Mouse (Mus musculus) erythroid progenitor cell, adult 5-6 weeks (primary cell): ENCODE data around the gene Gpr142. TPM values are rescaled to one million over a fixed set of nuclear protein-coding genes. Genes with fewer than 3 reads are reported as not detected.

ENCODE experiments used
- total RNA-seq, 2 experiments: library from RNA; stranded (forward) in 1 of 2; stranded (reverse) in 1 of 2; fragments of 150-400 nt in 1 of 2; fragments of 186-747, 209-891 nt in 1 of 2; gene quantifications; 2 replicates each; pipeline versions ENCODE4 v1.2.3 to v1.2.4; 2015 to 2017; ENCODE audit warnings: low replicate concordance in 2 of 2

Gpr142 gene
- total RNA-seq, 2 experiments from 2014 or later, result not detected

Other genes with a start within 250 kb of the Gpr142 start
- 369 and 378 TPM in 2 replicates for gene Rpl38, start 130.4 kb upstream of the Gpr142 start, total RNA-seq (2015; ENCODE audit: low replicate concordance)
- gene Rpl38, start 130.4 kb upstream of the Gpr142 start, total RNA-seq (2017; ENCODE audit: low replicate concordance), result 367 and 731 TPM in 2 replicates
- 1.3 and 1.8 TPM in 2 replicates for gene Ttyh2, start 123.5 kb upstream of the Gpr142 start, total RNA-seq (2015; ENCODE audit: low replicate concordance)
- gene Ttyh2, start 123.5 kb upstream of the Gpr142 start, total RNA-seq (2017; ENCODE audit: low replicate concordance), result 1.6 and 2.4 TPM in 2 replicates
- not detected in 2 replicates for gene Dnaic2, start 71.5 kb upstream of the Gpr142 start, total RNA-seq (2015; ENCODE audit: low replicate concordance)
- gene Dnaic2, start 71.5 kb upstream of the Gpr142 start, total RNA-seq (2017; ENCODE audit: low replicate concordance), result not detected in 2 replicates
- not detected in 2 replicates for gene Kif19a, start 33.5 kb upstream of the Gpr142 start, total RNA-seq (2015; ENCODE audit: low replicate concordance)
- gene Kif19a, start 33.5 kb upstream of the Gpr142 start, total RNA-seq (2017; ENCODE audit: low replicate concordance), result not detected in 2 replicates
- not detected in 2 replicates for gene Btbd17, start 3.0 kb upstream of the Gpr142 start, total RNA-seq (2015; ENCODE audit: low replicate concordance)
- not detected in 2 replicates for gene Btbd17, start 3.0 kb upstream of the Gpr142 start, total RNA-seq (2017; ENCODE audit: low replicate concordance)
- gene Gprc5c, start 52.2 kb downstream of the Gpr142 start, total RNA-seq (2015; ENCODE audit: low replicate concordance), result not detected in 2 replicates
- not detected in 2 replicates for gene Gprc5c, start 52.2 kb downstream of the Gpr142 start, total RNA-seq (2017; ENCODE audit: low replicate concordance)
- gene Cd300a, start 91.1 kb downstream of the Gpr142 start, total RNA-seq (2015; ENCODE audit: low replicate concordance), result 2.1 and 4.3 TPM in 2 replicates
- 2.9 and 6.0 TPM in 2 replicates for gene Cd300a, start 91.1 kb downstream of the Gpr142 start, total RNA-seq (2017; ENCODE audit: low replicate concordance)
- gene Cd300lb, start 135.5 kb downstream of the Gpr142 start, total RNA-seq (2015; ENCODE audit: low replicate concordance), result 5.0 and 10.1 TPM in 2 replicates
- 1.8 and 2.3 TPM in 2 replicates for gene Cd300lb, start 135.5 kb downstream of the Gpr142 start, total RNA-seq (2017; ENCODE audit: low replicate concordance)
- not detected in 2 replicates for gene Cd300c, start 170.2 kb downstream of the Gpr142 start, total RNA-seq (2015; ENCODE audit: low replicate concordance)
- gene Cd300c, start 170.2 kb downstream of the Gpr142 start, total RNA-seq (2017; ENCODE audit: low replicate concordance), result not detected in 2 replicates
- 2.9 and 6.8 TPM in 2 replicates for gene Cd300ld, start 191.0 kb downstream of the Gpr142 start, total RNA-seq (2015; ENCODE audit: low replicate concordance)
- gene Cd300ld, start 191.0 kb downstream of the Gpr142 start, total RNA-seq (2017; ENCODE audit: low replicate concordance), result 3.0 and 4.2 TPM in 2 replicates
- gene Cd300c2, start 203.0 kb downstream of the Gpr142 start, total RNA-seq (2015; ENCODE audit: low replicate concordance), result 8.0 and 12.6 TPM in 2 replicates
- gene Cd300c2, start 203.0 kb downstream of the Gpr142 start, total RNA-seq (2017; ENCODE audit: low replicate concordance), result 2.3 and 8.6 TPM in 2 replicates
- gene Cd300ld2, start 217.3 kb downstream of the Gpr142 start, total RNA-seq (2015; ENCODE audit: low replicate concordance), result not detected in 2 replicates
- gene Cd300ld2, start 217.3 kb downstream of the Gpr142 start, total RNA-seq (2017; ENCODE audit: low replicate concordance), result not detected in 2 replicates
- not detected in 2 replicates for gene Cd300ld4, start 228.1 kb downstream of the Gpr142 start, total RNA-seq (2015; ENCODE audit: low replicate concordance)
- gene Cd300ld4, start 228.1 kb downstream of the Gpr142 start, total RNA-seq (2017; ENCODE audit: low replicate concordance), result not detected in 2 replicates
- gene Cd300ld5, start 238.8 kb downstream of the Gpr142 start, total RNA-seq (2015; ENCODE audit: low replicate concordance), result 5.8 and 11.7 TPM in 2 replicates
- not detected in 2 replicates for gene Cd300ld5, start 238.8 kb downstream of the Gpr142 start, total RNA-seq (2017; ENCODE audit: low replicate concordance)
- 5.8 and 11.7 TPM in 2 replicates for gene Cd300ld3, start 249.5 kb downstream of the Gpr142 start, total RNA-seq (2015; ENCODE audit: low replicate concordance)
- 4.1 and 5.7 TPM in 2 replicates for gene Cd300ld3, start 249.5 kb downstream of the Gpr142 start, total RNA-seq (2017; ENCODE audit: low replicate concordance)